Mouse (Mus musculus) G1E (cell line): ENCODE results near the gene Camta1.

Source experiments
- CTCF ChIP-seq: IDR thresholded peaks from 2 replicates; pipeline ENCODE4 v1.5.1; 2012; ENCODE audit warnings: low read depth, low read length, inconsistent platforms, mixed read lengths
- GATA1 ChIP-seq: IDR thresholded peaks from 2 replicates; pipeline ENCODE4 v1.6.1; 2012; ENCODE audit warnings: borderline replicate concordance, low read length, inconsistent platforms, mixed read lengths
- GATA2 ChIP-seq: IDR thresholded peaks from 2 replicates; pipeline ENCODE4 v1.6.1; 2012; ENCODE audit warnings: low read depth, low read length, inconsistent platforms, borderline replicate concordance
- POLR2AphosphoS5 ChIP-seq: IDR thresholded peaks from 2 replicates; pipeline ENCODE4 v1.6.1; 2012; ENCODE audit warnings: low read depth, low read length, inconsistent platforms; ENCODE audit not compliant: insufficient replicate concordance
- TAL1 ChIP-seq: conservative IDR thresholded peaks from 2 replicates; pipeline ENCODE4 v1.6.1; 2012; ENCODE audit warnings: low read depth, low read length, inconsistent platforms, mixed read lengths

- TF ChIP-seq POLR2AphosphoS5 (no peak), CTCF (no peak), GATA1 (no peak), TAL1 (no peak), GATA2 (no peak)
Observed at GRCm38 (mm10) chr4:151144121-151144520, 717.6 kb downstream of the Camta1 start.
